Mouse (Mus musculus) E14TG2a.4 (cell line): ENCODE data around the gene Acvr1b.

ENCODE experiments used
- H3K27me3 ChIP-seq: 2 replicates; pipeline ENCODE4 v1.6.1; 2014; ENCODE audit warnings: low read length, control low read depth; ENCODE audit not compliant: insufficient read depth
- H3K36me3 ChIP-seq: 2 replicates; pipeline ENCODE4 v1.6.1; 2014; ENCODE audit warnings: low read length, control low read depth; ENCODE audit not compliant: insufficient read depth
- H3K4me1 ChIP-seq: replicated peaks from 2 replicates; pipeline ENCODE4 v1.6.1; 2014; ENCODE audit warnings: low read depth, low read length, control low read depth
- H3K4me3 ChIP-seq: replicated peaks from 2 replicates; pipeline ENCODE4 v1.5.1; 2014; ENCODE audit warnings: mild to moderate bottlenecking, low read length
- H3K9me3 ChIP-seq: 2 replicates; pipeline ENCODE4 v1.6.1; 2014; ENCODE audit warnings: low read length, control low read depth
- CTCF ChIP-seq: conservative IDR thresholded peaks from 2 replicates; pipeline ENCODE4 v1.5.1; 2014; ENCODE audit warnings: low read length
- NANOG ChIP-seq: IDR thresholded peaks from 2 replicates; pipeline ENCODE4 v1.6.1; 2014; ENCODE audit warnings: borderline replicate concordance, low read length, mixed read lengths
- POU5F1 ChIP-seq: IDR thresholded peaks from 2 replicates; pipeline ENCODE4 v1.6.1; 2014; ENCODE audit warnings: low read length, borderline replicate concordance

Gene Acvr1b

DNA sequence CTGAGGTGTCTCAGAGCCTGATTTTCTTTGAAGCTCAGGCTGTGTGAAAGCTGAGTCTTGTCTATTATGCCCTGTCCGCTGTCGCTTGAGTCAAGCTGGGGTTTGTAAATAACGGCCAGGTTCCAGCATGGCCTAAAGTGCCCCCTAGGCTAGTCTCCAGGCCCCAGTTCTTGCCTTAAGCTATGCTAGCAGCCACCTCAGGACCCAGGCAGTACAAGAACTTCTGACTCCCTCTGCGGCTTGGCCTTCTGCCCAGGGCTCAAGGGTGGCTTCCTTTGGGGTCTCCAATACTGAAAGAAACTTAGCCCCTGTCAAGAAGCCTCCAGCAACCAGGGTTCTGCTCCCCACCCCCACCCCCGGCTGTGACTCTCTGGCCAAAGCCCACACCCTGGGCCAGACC is 29.7 kb upstream of the Acvr1b start:
- Histone ChIP-seq H3K4me1 (peaks cover 87% of the 10 kb centered on the region), H3K9me3 (no peaks in the 10 kb centered on the region), H3K27me3 (peaks cover 5% of the 10 kb centered on the region; the same call in 1 of the 2 replicates), H3K4me3 (peak overlapping the region; percentile 29; the same call in 1 of the 2 replicates), H3K36me3 (no peaks in the 10 kb centered on the region)
- TF ChIP-seq NANOG: no peak
- TF ChIP-seq POU5F1: no peak
- no peak for TF ChIP-seq CTCF

DNA sequence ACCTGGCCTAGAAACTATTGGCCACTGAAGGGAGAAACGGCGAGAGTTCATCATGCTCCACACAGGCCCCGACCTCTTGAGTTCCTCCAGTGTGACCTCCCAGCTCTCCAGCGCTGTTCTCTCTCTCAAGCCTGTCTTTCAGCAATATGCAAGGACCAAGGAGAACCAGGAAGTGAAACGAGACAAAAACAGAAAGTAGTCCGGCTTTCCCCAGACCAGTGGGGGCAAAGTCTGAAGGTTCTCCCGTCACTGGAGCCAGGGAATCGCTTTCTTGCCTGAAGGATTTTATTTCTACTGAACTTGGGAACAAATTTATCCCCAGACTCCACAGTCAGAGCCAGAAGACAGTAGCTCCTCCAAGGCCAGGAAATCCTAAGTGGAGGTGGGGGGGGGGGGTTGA is 29.1 kb upstream of the Acvr1b start:
- TF ChIP-seq NANOG: no peak
- TF ChIP-seq CTCF: no peak
- TF ChIP-seq POU5F1: no peak
- Histone ChIP-seq H3K9me3 (no peaks in the 10 kb centered on the region), H3K27me3 (peaks cover 3% of the 10 kb centered on the region; the same call in 1 of the 2 replicates), H3K4me3 (peak overlapping the region; percentile 29; the same call in 1 of the 2 replicates), H3K36me3 (no peaks in the 10 kb centered on the region), H3K4me1 (peaks cover 81% of the 10 kb centered on the region)

DNA sequence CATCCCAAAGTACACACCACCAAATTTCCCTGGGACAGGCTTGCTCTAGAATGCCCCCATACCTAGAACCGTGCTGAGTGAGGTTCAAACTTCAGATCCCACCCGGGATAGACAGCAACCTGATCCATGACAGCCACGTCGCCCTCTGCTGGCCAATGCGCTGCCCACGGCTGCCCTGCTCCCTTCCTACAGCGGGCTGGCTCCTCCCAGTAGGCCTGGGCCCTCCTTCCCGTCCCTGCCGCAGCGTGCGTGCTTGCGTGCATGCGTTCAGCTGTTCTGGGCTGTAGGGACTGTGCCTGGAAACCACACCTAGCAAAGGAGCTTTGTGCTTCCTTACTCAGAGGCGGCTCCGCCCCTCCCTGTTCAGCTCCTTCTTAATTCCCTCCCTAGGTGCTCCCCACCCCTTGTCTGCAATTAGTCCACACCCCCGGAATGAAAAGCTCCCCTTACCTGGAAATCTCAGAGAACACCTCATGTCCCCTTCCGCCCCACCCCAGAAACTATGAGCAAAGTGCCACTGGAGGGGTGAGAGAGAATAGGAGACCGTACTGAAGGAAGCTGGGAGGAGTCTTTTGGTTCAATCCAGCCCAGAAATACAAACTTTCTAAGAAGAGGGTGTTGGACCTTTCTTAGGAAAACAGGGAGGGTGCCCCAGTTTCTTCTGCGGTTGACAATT is 28.3 kb upstream of the Acvr1b start:
- no peaks in the 10 kb centered on the region; the same call in 1 of the 2 replicates for H3K27me3 ChIP-seq
- no peaks in the 10 kb centered on the region for H3K36me3 ChIP-seq
- TF ChIP-seq POU5F1 (no peak), NANOG (no peak), CTCF (peak; percentile 22)
- H3K4me1 ChIP-seq: peaks cover 73% of the 10 kb centered on the region
- H3K4me3 ChIP-seq: peak overlapping the region; percentile 49
- H3K9me3 ChIP-seq: no peaks in the 10 kb centered on the region

DNA sequence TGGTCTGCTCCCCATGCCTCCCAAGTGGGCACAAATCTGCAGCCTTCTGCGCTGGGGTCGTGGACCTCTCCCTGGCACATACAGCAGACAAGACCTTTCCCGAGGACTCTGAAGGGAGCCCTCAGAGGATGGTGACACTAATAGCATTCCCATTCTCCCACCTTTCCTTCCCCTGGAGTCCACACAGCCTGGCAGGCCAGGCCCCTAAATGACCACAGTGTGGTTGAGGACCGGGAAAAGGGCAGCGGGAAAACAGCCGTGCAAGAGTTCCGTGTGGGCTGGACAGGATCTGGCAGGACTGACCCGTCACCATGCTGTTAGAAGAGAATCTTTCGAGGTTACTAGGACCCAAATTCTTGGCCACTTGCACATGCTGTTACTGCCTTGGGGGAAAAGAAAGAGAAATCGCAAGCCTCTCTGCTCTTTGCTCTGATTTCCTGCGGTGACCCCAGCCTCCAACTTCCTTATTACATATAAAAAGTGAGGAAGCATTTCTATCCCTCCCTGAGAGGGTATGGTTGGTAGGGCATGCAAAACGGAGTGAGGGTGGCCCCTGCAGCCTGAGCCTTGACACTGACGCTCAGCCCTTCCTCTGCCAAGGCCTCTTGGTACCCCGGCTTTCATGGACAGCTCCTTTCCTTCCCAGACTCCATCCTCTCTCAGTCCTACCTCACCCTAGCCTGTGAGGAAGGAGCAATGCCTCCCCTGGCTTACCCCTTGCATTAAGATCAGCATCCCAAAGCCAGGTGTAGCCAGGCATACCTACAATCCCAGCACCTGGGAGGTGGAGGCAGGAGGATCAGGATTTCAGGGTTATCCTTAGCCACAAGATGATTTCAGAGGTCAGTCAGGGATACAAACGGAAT is 27.5 kb upstream of the Acvr1b start:
- no peaks in the 10 kb centered on the region for H3K36me3 ChIP-seq
- H3K27me3 ChIP-seq: no peaks in the 10 kb centered on the region; the same call in 1 of the 2 replicates
- no peak for TF ChIP-seq CTCF
- TF ChIP-seq POU5F1: no peak
- no peak for TF ChIP-seq NANOG
- no peaks in the 10 kb centered on the region for H3K9me3 ChIP-seq
- peak overlapping the region; percentile 49 for H3K4me3 ChIP-seq
- H3K4me1 ChIP-seq: peaks cover 68% of the 10 kb centered on the region

DNA sequence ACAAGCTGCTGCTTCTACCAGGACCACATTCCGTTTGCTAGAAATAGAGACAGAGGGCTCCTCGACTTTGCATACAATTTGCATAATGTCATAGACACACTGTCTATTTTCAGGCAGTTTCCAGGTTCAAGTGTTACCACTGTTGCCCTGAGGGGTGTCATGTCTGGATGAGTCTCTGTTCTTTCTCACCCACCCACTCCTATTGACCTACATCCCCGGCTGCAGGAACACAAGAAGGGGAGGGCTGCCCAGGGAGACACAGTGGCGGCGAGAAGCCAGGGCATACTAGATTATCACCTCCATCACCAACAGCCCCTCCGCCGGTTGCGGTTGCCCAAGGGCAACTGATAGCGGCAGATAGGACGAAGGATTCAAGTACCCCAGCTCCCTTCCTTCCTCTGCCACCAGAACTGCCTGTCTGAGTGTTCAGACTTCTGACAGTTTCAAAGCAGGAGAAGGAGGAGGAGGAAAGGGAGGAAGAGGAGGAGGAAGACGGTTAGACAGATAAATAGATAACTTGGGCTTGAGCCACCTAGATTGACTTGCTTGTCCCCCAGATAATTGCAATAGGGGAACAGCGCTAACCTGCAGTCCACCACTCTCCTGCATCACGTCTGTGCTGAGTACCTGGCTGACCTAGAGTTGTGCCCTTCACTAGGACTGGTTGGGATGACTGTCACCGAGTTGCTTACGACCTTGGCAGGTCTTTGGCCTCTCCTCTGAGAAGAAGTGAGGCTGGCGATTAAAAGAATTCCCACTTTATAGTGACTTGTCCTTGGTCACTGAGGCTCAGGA is 26.6 kb upstream of the Acvr1b start:
- H3K9me3 ChIP-seq: no peaks in the 10 kb centered on the region
- H3K4me3 ChIP-seq: 0 out of 2 replicates have a peak overlapping the region, but pooled peaks have one; percentile 5
- no peaks in the 10 kb centered on the region for H3K36me3 ChIP-seq
- H3K27me3 ChIP-seq: no peaks in the 10 kb centered on the region; the same call in 1 of the 2 replicates
- peaks cover 59% of the 10 kb centered on the region for H3K4me1 ChIP-seq
- TF ChIP-seq CTCF (no peak), POU5F1 (no peak), NANOG (no peak)

DNA sequence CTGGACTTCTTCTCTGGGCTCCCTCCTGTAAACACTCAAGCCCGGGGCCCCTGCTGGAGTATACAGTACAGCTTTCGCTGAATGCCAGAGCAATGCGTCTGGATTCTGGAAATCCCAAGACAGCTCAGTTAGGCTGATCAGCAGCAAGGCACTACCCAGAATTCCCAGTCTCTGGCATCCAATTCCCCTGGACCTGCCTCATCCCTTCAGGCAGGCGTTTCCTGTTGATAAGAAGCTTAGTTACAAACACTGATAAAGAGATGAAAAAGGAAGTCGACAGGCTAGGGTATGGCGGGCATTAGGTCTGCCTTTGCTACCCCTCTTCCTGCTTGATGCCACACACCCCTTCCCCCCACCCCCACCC is 26.0 kb upstream of the Acvr1b start:
- Histone ChIP-seq H3K4me3 (0 out of 2 replicates have a peak overlapping the region, but pooled peaks have one; percentile 5), H3K27me3 (no peaks in the 10 kb centered on the region; the same call in 1 of the 2 replicates), H3K4me1 (peaks cover 59% of the 10 kb centered on the region), H3K36me3 (no peaks in the 10 kb centered on the region), H3K9me3 (no peaks in the 10 kb centered on the region)
- no peak for TF ChIP-seq POU5F1
- no peak for TF ChIP-seq NANOG
- no peak for TF ChIP-seq CTCF

DNA sequence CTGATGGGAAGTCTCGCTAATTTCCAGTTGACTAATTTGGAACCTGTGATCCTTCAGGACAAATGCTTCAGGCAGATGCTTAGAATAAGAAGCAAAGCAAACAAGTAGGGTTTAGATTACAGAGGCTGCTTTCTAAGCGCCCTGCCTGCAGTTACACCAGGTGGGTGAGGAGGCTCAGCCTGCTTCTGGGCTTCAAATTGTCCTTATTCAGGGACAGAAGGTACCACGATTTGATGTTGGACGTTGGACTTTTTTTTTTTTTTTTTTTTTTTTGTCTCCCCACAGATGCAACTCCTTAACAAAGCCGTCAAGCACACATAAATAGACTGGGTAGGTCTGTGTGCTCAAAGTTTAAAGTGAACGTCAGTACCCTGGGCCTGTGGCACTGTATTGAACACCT is 25.3 kb upstream of the Acvr1b start:
- TF ChIP-seq POU5F1 (no peak), CTCF (peak; percentile 65)
- Histone ChIP-seq H3K4me1 (peaks cover 57% of the 10 kb centered on the region), H3K36me3 (no peaks in the 10 kb centered on the region), H3K9me3 (no peaks in the 10 kb centered on the region), H3K27me3 (no peaks in the 10 kb centered on the region; the same call in 1 of the 2 replicates), H3K4me3 (no peak overlapping the region)
